Mouse (Mus musculus) kidney, postnatal 10 days (tissue): ENCODE results near the gene Aagab.
A peak's percentile ranks its signal among the peaks of the same experiment; 100 is the strongest.

Experiments
- DNase-seq: peaks from one replicate; pipeline ENCODE4 v3.0.0; 2021; ENCODE audit warnings: mixed read lengths

The Aagab gene

DNA sequence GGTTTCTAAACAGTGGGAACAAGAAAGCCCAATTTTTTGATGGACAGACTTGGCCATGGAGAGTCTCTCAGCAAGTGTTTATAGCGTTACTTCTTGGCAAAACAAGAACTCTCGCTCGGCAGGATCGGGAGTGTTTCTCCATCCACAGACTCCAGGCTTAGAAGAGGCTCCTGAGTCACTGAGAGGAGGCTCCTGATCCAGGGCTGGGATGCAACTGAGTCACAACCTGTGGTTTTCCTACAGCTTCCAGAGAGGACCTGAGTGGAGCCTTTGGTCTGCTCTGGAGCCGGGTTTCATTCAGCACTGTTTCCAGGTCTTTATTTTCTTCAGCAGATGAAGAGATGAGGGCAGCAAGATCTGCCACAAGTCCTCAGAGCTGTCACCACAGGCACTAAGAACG, 5.5 kb downstream of the Aagab start:
- no peak for DNase-seq

DNA sequence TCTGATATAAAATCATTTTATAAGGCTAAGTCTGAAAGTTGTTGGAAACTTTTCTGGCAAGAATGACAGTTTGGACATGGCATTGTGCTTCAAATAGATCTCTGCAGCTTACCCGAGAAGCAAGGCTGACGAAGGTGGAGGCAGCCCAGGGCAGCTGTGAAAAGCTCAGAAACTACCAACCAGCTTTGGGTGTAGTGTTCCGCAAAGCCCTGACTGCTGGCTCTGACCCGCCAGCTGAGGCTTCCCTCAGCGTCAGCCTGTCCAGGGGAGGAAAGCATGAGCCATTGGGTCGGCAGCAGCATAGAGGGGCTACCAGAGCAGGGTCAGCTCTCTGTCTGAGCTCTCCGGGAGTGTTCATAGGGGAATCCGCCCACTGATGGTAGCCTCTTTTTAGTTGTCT, 6.8 kb downstream of the Aagab start:
- no peak for DNase-seq

DNA sequence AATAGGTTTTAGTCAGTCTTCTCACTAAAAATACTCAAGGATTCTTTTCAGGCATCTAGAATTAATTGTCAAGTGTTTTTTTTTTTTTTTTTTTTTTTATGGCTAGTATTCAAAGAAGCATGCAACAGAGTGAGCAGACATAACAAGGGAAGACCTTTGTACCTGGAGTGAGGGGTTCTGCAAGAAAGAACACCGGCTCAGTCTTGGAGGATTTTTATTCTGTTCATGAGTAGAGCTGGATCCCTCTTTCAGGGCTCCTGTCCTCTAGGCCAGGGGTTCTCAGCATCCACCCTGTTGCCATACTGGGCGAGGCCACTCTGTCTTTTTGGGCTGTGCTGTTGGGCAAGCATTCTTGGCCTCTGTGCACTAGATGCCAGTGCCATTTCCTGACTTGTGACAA, 7.3 kb downstream of the Aagab start:
- no peak for DNase-seq

DNA sequence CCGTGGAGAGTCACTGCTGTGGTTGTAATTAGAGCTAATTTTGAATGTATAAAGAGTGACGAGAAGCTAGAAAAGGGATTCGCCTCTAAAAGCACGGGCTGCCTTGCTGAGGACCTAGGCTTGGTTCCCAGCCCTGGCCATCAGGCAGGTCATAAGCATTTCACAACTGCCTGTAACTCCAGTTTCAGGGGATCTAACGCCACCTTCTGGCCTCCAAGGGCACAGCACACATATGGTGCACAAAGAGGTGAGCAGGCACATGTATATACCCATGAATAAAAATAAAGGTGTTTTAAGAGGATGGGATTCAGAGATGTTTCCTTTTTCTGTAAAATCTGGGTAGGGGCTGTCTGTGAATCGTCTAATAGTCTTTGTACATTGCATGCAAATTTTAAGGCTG, 7.8 kb downstream of the Aagab start:
- no peak for DNase-seq

DNA sequence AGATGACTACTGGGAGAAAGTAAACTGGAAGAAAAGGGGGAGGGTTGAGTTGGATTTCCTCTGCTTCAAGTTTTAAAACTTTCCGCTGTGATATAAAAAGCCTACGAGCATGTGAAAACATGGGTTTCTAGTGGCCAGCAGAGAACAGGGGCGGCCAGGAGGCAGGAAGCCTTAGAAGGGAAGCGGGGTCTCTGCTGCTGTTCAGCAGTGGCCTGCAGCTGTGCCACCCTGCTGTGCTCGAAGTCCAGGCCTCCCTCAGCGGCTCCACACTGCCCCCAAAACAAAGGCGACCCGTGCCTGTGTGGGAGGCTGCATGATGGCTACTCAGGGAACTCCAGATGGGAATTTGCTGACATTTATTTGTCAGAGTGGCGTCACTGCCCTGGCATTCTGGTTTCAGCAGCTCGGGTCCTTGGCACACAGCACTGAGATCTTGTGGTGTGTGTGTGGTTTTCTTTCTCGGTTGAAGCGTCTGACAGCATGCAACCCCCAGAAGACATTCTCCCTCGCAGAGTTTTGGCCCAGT, 8.4 kb downstream of the Aagab start:
- DNase-seq: peak; percentile 68

DNA sequence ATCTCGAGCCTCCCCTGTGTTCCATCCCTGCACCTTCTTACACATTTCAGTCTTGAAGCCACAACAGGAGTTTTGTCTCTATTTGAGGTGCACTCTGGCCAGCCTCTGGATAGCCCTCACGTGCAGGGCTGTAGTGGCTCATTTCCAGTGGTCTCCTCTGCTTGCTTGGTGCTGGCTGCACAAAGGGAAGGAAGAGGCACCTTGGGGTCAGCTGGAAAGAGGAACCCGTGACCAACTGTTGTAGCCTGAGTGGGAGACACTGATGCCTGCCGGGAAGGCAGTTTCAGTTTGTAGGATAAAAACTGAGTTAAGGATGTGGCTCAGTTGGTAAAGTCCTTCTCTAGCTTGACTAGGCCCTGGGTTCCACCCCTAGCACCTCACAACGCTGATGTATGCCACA, 9.5 kb downstream of the Aagab start:
- peak; percentile 45 for DNase-seq

DNA sequence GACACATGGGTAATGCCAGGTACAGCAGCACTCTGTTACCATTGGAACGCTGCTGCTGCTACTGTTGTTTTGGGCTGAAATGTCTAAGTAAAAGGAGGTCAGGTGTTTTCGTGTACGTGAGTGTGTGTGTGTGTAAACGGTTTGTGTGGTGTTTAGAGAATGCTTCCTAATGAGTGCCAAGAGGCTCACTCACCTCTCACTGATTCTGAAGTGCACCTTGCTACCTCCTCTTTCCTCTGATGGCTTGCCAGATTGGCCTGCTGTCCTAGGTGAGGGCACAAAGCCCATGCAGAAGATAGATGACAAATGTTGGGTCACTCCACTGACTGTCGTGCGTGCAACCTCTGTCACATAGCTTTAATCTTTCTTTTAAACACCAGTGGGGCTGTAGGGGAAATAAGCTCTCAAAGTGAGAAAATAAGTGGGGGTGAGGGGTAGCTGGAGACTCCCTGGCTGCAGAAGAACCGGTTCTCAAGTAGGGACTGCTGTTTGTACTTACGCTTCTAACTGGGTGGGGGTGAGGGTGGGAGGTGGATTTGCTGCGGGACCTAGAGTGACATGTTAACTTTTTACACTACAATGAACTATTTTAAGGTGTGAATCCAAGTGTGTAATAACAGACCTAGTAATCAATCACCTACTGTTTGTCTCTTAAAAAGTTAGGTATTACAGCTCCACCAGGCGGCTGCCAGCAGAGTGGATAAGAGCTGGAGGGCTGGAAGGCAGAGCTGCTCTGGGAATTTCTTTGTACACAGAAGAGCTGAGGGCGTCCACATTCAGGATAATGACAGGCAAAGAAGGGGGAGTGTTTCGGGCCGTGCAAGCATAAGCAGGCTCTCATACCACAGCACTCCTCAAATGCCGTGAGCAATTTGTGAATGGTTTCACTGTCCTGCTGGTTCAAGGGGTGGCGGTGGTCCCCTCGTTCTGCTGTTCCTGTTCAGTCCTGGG, 10.4 kb downstream of the Aagab start:
- DNase-seq: peak; percentile 43

DNA sequence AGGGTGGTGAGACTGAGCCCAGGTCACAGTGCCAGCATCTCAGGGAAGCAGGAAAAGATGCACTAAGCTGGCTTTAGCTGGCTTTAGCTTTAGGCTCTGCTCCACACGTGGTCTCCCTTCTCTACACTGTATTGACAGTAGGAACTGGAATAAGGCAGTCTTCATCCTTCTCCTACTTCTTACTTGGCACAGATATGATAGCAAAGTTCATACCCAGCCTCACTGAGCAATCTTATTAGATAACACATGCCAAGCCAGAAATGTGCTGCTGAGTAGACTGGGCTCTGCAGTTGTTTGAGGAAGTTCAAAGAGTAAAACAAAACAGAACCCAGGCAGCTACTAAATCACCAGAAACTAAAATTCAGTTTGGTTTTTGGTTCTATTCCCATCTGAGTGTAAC, 11.1 kb downstream of the Aagab start:
- no peak for DNase-seq

DNA sequence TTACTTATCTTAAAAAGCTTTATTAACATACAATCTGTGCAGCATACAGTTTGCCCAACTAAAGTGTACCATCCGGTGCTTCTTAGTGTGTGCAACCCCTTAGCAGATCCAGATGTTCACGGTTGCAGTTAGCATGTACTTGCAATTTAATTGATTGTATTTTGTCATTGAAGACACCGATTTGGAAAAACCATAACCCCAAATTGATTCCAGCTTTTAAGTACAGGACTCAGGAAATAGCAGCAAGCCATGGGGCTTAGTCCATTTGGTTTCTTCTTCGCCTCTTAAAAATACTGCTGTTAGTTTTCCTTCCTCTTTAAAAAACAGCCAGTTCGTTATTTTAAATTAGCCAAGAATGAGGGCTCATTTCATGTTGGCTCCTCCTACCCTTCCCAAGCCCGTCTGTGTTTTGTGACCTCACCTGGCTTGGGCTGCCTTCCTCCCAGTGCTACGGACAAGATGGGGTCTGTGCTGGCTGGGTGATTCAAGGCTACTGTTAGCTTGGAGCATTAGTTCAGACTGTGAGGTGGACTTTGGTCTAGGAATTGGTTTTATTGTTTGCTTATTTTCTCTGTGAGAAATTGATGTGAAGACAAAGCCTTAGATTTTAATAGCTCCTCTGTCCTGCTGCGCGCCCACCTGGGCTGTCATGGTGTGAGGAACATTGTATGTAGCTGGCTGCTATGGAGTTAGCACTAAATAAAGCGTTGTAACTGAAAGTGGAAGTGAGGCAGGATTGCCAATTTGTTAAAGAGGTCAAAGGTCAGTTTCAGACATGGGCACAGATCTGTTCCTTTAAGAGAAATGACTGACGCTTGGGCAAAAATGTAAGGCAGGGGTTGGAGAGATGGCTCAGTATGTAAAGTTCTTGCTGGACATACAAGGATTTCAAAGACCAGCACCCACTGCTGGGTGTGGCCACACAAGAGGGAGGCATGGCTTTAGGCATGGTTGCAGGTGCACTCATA, 11.8 kb downstream of the Aagab start:
- DNase-seq: no peak

DNA sequence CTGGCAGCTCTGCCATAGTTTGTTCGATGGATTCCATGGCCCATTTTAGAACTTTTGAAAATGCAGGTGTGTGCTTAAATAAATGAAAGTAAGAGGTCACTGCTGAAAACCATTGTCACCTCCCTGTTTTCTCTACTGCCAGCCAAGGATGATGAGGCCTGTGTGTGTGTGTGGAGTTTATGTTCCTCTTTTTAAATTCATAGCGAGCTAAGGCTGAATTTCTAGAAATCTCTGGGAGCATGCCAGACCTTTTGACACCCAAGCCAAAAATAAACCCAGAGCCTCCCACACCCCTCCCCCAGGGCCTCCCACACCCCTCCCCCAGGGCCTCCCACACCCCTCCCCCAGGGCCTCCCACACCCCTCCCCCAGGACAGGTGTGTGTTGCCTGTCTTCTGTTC, 15.5 kb downstream of the Aagab start:
- no peak for DNase-seq

DNA sequence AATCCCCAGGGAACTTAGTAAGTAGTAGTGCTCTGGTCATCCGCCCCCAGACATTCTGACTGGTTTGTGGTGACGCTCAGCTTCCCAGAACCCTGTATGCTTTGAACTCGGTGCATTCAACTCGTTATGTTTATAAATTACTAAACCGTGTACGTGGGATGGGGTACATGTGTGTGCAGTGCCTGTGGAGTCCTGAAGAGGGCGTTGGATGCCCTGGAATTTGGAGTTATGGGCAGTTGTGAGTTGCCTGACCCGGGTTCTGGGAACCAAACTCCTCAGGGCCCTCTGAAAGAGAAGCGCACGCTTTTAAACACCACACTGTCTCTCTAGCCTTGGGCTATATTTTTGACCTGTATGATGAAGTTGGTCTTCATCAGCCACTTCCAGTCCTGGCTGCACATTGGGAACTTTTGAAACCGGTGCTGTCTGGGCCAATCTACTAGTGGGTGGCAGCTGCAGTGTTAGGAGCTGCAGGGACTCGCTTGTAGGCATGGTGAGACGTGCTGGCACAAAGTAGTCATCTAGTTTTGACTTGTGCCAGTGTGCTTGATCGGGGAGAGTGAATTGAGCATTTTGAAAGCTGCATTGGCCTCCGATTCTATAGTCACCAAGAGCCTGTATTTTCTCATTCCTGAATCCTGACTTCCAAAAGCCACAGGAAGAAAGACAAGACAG, 21.6 kb downstream of the Aagab start:
- no peak for DNase-seq

DNA sequence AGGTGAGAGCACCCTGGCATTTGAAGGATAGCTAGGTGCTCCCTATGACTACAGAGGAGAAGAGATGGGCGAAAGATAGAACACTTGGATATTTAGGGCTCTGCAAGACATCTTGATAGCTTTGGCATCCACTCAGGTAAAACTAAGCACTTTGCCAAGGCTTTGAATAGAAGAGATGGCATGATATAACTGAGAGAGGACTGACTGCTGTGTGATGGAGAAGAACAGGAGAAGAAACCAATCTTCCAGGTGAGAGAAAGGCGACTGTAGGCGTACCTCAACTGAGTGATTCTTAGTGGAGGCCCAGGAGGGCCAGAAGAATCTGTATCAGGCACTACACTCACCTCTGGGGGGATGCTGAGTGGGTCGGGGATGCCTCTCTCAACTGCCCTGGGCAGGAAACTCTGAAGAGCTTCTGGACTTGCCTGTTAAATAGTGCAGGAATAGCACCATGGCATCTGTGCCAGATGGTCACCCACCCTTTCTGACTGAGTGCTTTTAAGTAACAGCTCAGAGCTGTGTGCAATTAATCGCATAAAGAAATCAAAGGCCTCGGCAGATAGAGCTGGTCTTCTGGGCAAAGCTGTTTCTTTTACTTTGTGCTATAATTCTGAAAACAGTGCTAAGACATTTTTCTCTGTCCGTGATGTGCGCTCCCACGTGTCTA, 22.8 kb downstream of the Aagab start:
- no peak for DNase-seq

DNA sequence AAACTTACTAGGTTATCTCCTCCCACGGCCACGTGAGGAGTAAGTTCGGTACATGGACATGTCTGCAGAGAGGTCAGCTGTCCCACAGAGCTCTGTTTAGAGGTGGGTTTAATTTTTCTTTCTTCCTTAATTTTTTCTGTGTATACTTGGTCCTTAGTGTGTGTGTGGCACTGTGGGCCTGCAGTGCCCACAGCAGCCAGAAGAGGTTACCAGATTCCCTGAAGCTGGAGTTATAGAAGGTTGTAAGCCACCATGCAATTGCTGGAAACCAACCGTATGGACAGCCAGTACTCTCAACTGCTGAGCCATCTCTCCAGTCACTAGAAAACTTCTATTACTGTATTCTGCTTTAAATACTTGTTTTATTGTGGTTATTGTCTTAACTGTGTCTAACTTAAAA, 29.6 kb downstream of the Aagab start:
- no peak for DNase-seq

DNA sequence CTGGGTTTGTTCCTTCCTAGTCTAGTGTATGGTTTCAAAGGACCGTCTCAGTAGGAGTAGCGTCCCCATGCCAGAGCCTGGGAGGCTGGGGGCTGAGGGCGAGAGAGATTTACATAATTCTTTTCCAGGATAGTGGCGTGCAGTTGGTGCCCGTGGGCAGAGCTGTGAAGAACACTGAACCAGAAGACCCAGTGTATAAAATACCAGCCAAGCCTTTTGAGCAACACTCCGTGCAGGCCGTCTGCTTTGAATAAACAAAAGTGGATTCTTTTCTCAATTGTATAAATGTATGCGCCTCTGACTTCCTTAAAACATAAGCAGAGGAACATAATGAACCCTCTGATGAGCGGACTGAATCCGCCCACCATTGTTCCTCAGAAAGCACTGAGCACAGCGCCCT, 30.5 kb downstream of the Aagab start:
- DNase-seq: no peak

DNA sequence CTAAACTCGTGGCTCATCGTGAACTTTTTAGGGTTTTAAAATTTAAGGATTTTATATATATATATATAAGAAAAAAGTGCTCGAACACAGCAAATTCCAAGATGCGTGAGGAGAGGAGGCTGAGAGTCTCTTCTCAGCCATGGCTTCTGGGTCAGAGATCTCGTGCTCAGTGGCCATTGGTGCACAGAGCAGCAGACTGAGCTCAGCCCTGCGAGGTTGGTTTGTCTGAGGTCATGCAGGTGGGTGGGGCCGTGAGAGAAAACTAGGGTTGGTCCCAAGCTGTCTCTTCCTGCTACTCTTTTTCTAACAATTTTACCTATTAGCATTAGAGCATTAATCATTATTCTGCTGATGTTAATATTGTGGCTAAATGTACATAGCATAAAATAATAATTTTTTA, 30.9 kb downstream of the Aagab start:
- DNase-seq: no peak

DNA sequence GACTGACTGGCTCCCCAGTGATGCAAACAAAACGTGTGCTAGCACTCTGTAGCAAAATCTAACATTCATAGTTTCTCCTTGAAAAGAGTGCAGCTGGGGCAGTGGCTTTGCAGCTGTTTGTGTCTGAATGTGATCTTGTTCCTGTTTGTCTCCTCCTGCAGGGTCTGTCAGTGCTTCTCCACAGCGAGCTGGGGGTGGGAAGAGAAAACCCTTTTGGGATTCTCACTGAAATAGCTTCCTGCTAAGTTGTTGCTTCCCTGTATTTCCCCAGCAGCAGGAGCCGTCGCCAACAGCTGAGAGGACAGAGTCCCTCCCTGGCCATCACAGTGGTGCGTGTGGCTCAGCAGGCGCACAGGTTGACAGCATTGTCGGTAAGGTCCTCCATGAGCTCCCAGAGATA, 33.7 kb downstream of the Aagab start:
- no peak for DNase-seq

DNA sequence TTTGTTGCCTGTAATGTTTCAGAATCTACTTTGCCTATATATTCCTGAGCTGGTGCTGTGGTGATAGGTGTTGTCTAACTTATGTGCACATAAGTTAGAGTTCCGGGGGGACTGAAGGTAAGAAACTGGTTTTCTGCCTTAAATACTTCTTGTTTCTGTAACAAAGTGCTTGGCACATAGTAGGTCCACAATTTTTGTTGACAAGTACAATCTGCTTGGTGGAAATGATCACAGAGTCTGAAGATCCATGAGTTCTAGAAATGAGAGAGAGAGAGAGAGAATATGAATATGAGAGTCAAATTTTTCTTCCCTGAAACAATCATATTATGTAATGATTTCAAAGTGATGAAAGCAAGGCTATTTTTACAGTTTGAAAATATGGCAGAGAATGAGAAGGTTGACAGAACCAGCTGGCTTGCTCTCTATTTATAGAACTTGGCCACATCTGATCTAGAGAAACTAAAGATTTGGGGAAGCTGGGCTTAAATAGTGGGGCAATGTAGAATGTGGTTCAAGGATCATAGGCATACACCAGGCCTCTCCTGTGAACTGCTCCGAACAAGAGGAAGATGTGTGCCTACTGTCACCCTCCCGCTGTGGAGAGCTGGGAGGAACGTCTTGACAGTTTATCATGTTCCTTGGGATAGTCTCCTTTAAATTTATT, 39.7 kb downstream of the Aagab start:
- DNase-seq: no peak

DNA sequence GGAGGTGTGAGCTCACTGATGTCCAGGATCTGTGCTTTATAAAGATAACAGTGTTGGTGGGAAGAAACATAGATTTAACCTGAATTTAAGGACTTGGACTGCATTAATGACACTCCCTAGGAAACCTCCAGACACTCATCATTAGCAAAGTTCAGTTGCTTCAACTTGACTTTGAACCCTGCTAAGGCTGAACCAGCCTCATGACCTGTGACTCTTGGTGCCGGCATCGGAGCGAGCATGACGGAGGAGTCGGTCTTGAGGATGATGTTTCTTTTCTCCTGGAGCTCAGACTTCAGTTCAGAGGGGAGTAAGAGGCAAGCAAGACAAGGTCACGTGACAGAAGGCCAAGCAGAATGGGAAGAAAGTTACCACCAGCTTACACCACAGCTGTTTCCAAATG, 41.6 kb downstream of the Aagab start:
- DNase-seq: peak; percentile 11

DNA sequence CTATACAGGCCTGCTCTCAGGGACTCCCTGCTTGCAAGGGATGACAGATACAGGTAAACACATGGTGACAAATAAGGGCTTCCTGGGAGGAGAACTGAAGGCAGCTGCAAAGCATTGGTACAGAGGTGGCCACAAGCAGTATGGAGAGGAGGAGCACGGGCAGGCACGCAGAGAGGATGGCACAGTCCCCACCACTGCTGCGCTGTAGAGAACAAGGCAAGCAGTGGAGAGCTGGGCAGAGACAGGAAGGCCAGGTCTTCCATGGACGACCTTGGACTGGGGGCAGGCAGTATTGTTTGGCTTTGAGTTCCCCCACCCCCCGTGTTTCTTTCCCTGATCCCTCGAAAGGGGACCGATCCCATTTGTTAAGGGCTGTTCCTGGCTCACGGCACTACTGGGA, 42.6 kb downstream of the Aagab start:
- DNase-seq: peak; percentile 8

DNA sequence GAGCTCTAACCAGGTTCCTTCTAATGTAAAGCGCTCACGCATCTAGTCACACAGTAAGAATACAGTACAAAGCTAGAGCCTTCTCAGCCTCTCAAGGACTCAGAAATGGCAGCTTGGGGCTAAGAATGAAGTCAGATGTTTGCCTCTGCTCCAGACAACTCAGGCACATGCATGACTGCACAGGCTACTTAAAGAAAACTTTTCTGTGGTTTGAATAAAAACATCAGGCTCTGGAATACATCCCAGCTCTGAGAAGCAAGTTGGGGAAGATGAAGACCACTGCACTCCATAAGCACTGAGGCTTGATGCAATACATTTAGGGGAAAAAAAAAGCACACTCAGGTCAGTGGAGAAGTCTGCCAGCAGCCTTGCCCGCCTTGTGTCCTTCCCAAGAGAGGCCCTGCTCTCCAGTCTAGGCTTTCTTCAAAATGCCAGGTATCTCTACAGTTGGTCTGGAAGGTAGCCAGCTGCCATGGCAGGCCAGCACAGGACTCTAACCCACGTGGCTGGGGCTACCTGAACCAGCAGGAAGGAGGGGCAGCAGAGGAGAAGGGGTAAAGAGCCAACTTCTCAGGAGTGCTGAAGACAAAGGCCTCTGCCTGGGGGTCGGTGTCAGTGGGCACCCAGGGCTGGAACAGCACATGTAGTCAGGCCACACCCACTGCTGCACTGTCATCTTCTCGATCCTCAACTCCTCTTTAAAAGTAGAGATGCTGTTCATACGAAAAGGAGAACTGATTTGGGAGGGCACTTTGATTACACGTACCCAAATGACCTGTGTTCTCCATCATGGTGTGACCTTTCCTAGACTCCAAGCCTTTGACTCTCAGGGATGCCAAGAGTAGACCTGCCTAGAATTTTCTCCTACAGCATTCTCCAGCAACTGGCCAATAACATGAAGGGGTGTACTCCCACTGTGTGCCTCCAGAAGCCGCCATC, 45.4 kb downstream of the Aagab start:
- DNase-seq: peak; percentile 70

DNA sequence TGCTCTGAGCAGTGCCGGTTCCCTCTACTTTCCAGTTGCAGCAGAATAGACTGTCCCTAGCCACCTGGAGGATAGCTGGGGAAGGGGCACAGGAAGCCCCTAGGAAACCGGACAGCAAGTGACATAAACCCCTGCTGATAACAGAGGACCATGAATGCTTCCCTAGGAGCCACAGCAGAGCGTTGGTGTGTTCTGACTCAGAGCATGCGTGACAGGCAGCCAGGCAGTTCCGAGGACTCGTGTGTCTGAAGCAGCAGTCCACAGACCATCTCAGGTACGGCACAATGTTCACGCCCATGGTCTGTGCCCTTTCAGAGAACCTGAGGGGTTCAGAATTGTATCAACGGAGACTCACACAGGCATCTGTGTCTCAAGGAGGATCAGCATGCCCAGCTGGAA, 46.1 kb downstream of the Aagab start:
- DNase-seq: peak; percentile 12
